Mouse (Mus musculus) CD4-positive, CD25-positive, alpha-beta regulatory T cell, adult 4 months (primary cell): ENCODE results near the gene Bcap31. TPM values are rescaled to one million over a fixed set of nuclear protein-coding genes. Genes with fewer than 3 reads are reported as not detected.

Experiments used
- polyA plus RNA-seq, 2 experiments: library from polyadenylated mRNA; unstranded; fragments of 100-300 nt; shearing (Covaris generic); gene quantifications; one replicate each; pipeline ENCODE4 v1.2.1; 2017

The Bcap31 gene
- polyA plus RNA-seq, 2 experiments from 2014 or later: 283 to 291 TPM

Other genes starting within 250 kb of the Bcap31 start
- not detected for gene Bgn, start 232.6 kb downstream of the Bcap31 start, polyA plus RNA-seq
- not detected for gene Atp2b3, start 213.1 kb downstream of the Bcap31 start, polyA plus RNA-seq
- under 1 TPM in 1 of 2 experiments, not detected in 1; 0.31 TPM for gene Dusp9, start 76.8 kb downstream of the Bcap31 start, polyA plus RNA-seq
- 1 to 10 TPM; 2.6 to 2.7 TPM for gene Pnck, start 56.1 kb downstream of the Bcap31 start, polyA plus RNA-seq
- under 1 TPM; 0.63 TPM for gene Slc6a8, start 43.0 kb downstream of the Bcap31 start, polyA plus RNA-seq
- 10 to 100 TPM; 23.3 to 44.3 TPM for gene Abcd1, start 422 bp upstream of the Bcap31 start, polyA plus RNA-seq
- gene Plxnb3, start 40.9 kb upstream of the Bcap31 start, polyA plus RNA-seq: not detected
- gene Srpk3, start 58.2 kb upstream of the Bcap31 start, polyA plus RNA-seq: 1 to 10 TPM in 1 of 2 experiments, under 1 TPM in 1; 0.12 to 3.4 TPM
- gene Idh3g, start 70.7 kb upstream of the Bcap31 start, polyA plus RNA-seq: 100 to 1,000 TPM; 146 to 173 TPM
- 100 to 1,000 TPM; 214 to 239 TPM for gene Ssr4, start 70.9 kb upstream of the Bcap31 start, polyA plus RNA-seq
- gene Pdzd4, start 108.8 kb upstream of the Bcap31 start, polyA plus RNA-seq: under 1 TPM; 0.08 to 0.16 TPM
- 1 to 10 TPM; 2.6 to 3.3 TPM for gene Avpr2, start 175.9 kb upstream of the Bcap31 start, polyA plus RNA-seq
- 10 to 100 TPM in 1 of 2 experiments, 1 to 10 TPM in 1; 7.3 to 13.0 TPM for gene L1cam, start 179.9 kb upstream of the Bcap31 start, polyA plus RNA-seq
- 100 to 1,000 TPM; 162 to 239 TPM for gene Arhgap4, start 205.7 kb upstream of the Bcap31 start, polyA plus RNA-seq
- gene Naa10, start 205.8 kb upstream of the Bcap31 start, polyA plus RNA-seq: 100 to 1,000 TPM; 181 to 200 TPM
- 10 to 100 TPM in 1 of 2 experiments, 1 to 10 TPM in 1; 6.4 to 15.1 TPM for gene Renbp, start 214.7 kb upstream of the Bcap31 start, polyA plus RNA-seq